Mouse (Mus musculus) stomach, postnatal 0 days (tissue): ENCODE data around the gene Pdzd2. TPM values are rescaled to one million over a fixed set of nuclear protein-coding genes. Genes with fewer than 3 reads are reported as not detected.

ENCODE experiments used
- ATAC-seq: fragments of 200-750 bp; cut with Nextera tagmentation; 2 replicates; pipeline ENCODE4 v1.8.0; 2017; ENCODE audit not compliant: low FRiP score, low TSS enrichment
- DNase-seq: peaks from one replicate; pipeline ENCODE4 v3.0.0-alpha.2; 2016; ENCODE audit warnings: low spot score
- H3K27ac ChIP-seq: fragments of 300-500 bp; sonication (generic); replicated peaks from 2 replicates; pipeline ENCODE4 v1.5.1; 2014; ENCODE audit warnings: mild to moderate bottlenecking, control low read depth
- H3K27me3 ChIP-seq: fragments of 300-500 bp; sonication (generic); 2 replicates; pipeline ENCODE4 v1.6.1; 2014; ENCODE audit warnings: low read length; ENCODE audit not compliant: control insufficient read depth, insufficient read depth
- H3K36me3 ChIP-seq: fragments of 300-500 bp; sonication (generic); 2 replicates; pipeline ENCODE4 v1.6.1; 2014; ENCODE audit warnings: low read length, mixed read lengths; ENCODE audit not compliant: control insufficient read depth, insufficient read depth
- H3K4me1 ChIP-seq: fragments of 300-500 bp; sonication (generic); replicated peaks from 2 replicates; pipeline ENCODE4 v1.6.1; 2014; ENCODE audit warnings: antibody characterized with exemption; ENCODE audit not compliant: control insufficient read depth, insufficient read depth
- H3K4me2 ChIP-seq: fragments of 300-500 bp; sonication (generic); replicated peaks from 2 replicates; pipeline ENCODE4 v1.6.1; 2014; ENCODE audit warnings: low read depth, mild to moderate bottlenecking, control low read depth, moderate library complexity
- H3K4me3 ChIP-seq: fragments of 300-500 bp; sonication (generic); 2 replicates; pipeline ENCODE4 v1.5.1; 2014; ENCODE audit warnings: low read depth, low read length, control low read depth
- H3K9ac ChIP-seq: fragments of 300-500 bp; sonication (generic); 2 replicates; pipeline ENCODE4 v1.6.1; 2014; ENCODE audit warnings: mild to moderate bottlenecking, low read length, control low read depth, mixed read lengths
- H3K9me3 ChIP-seq: fragments of 300-500 bp; sonication (generic); 2 replicates; pipeline ENCODE4 v1.6.1; 2016; ENCODE audit warnings: low read length; ENCODE audit not compliant: control insufficient read depth
- CTCF ChIP-seq: IDR thresholded peaks from 2 replicates; pipeline ENCODE4 v1.5.1; 2016; ENCODE audit warnings: antibody characterized with exemption, low read depth, mild to moderate bottlenecking, moderate library complexity
- EP300 ChIP-seq: optimal IDR thresholded peaks from 2 replicates; pipeline ENCODE3; 2016; ENCODE audit warnings: antibody characterized with exemption
- WGBS: fragments of 180-500 bp; shearing (Covaris S2); extraction: QIAGEN DNeasy Blood & Tissue Kit; methylation state at CpG from one replicate; pipeline ENCODE4 v1.1.7; 2014; 5-methylcytosine and 5-hydroxymethylcytosine counted together
- polyA plus RNA-seq: library from polyadenylated mRNA; unstranded; fragments of >200 nt; fragmentation: Nextera tagmentation; extraction: Ambion mirVana; gene quantifications from 2 replicates; pipeline ENCODE4 v1.2.1, GENCODE M21; 2015

Pdzd2 gene
- polyA plus RNA-seq, 1 experiment from 2014 or later, result 19.1 TPM

GRCm38 (mm10) chr15:12586154-12586553 lies 153.6 kb downstream of the Pdzd2 start:
- WGBS, result 3% methylated on average over 5 of the region's 5 CpGs

DNA sequence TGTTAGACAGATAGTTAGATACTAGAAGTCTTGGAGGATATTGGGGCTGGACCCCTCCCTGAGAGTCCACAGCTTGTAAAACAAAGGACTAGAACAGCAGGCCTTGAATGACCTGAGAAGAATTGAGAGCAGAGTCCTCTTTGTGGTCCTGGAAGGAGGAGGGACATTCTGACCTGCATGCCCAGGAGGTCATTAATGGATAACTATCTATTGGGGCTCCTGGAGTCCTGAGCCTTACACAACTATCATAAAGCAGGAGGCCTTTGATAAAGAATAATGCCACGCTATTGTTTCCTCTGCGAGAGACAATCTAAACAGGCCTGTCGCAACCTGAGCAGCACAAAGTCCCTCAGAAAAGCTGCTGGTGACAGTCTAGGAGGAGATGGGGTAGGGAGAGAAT lies 156.7 kb downstream of the Pdzd2 start:
- Histone ChIP-seq H3K27ac (no peak overlapping the region), H3K4me2 (no peak overlapping the region), H3K4me3 (no peak overlapping the region), H3K4me1 (no peaks in the 10 kb centered on the region), H3K9ac (no peak overlapping the region), H3K27me3 (no peaks in the 10 kb centered on the region), H3K36me3 (no peaks in the 10 kb centered on the region), H3K9me3 (no peaks in the 10 kb centered on the region)
- WGBS, result 72% methylated on average over 3 of the region's 3 CpGs
- no peak for TF ChIP-seq CTCF
- TF ChIP-seq EP300, result no peak
- ATAC-seq (no peak), DNase-seq (no peak)

More at GRCm38 (mm10) chr15:12586154-12586553, 153.6 kb downstream of the Pdzd2 start:
- Histone ChIP-seq H3K27ac (no peak overlapping the region), H3K27me3 (no peaks in the 10 kb centered on the region), H3K4me2 (no peak overlapping the region), H3K9ac (no peak overlapping the region), H3K9me3 (no peaks in the 10 kb centered on the region), H3K4me1 (no peaks in the 10 kb centered on the region), H3K4me3 (no peak overlapping the region), H3K36me3 (no peaks in the 10 kb centered on the region)
- TF ChIP-seq EP300 (no peak), CTCF (peak; percentile 92)
- peak; percentile 92 for ATAC-seq
- DNase-seq, result peak; percentile 62

- no peak for DNase-seq
- ATAC-seq, result no peak
- TF ChIP-seq CTCF, result no peak
- no peak for TF ChIP-seq EP300
Measured at GRCm38 (mm10) chr15:12582471-12582870, 157.3 kb downstream of the Pdzd2 start.

GRCm38 (mm10) chr15:12579196-12579595 lies 160.5 kb downstream of the Pdzd2 start:
- no peak for TF ChIP-seq EP300
- TF ChIP-seq CTCF, result no peak
- WGBS, result 78% methylated on average over 6 of the region's 6 CpGs
- no peak for ATAC-seq
- Histone ChIP-seq H3K4me1 (no peaks in the 10 kb centered on the region), H3K4me3 (no peak overlapping the region), H3K27ac (no peak overlapping the region), H3K4me2 (no peak overlapping the region), H3K36me3 (no peaks in the 10 kb centered on the region), H3K9ac (no peak overlapping the region), H3K9me3 (no peaks in the 10 kb centered on the region), H3K27me3 (no peaks in the 10 kb centered on the region)
- no peak for DNase-seq

More at GRCm38 (mm10) chr15:12582471-12582870, 157.3 kb downstream of the Pdzd2 start:
- no peaks in the 10 kb centered on the region for H3K4me1 ChIP-seq
- H3K9me3 ChIP-seq, result no peaks in the 10 kb centered on the region
- no peak overlapping the region for H3K27ac ChIP-seq
- no peak overlapping the region for H3K9ac ChIP-seq
- no peaks in the 10 kb centered on the region for H3K27me3 ChIP-seq
- H3K36me3 ChIP-seq, result no peaks in the 10 kb centered on the region
- H3K4me2 ChIP-seq, result no peak overlapping the region
- H3K4me3 ChIP-seq, result no peak overlapping the region

DNA sequence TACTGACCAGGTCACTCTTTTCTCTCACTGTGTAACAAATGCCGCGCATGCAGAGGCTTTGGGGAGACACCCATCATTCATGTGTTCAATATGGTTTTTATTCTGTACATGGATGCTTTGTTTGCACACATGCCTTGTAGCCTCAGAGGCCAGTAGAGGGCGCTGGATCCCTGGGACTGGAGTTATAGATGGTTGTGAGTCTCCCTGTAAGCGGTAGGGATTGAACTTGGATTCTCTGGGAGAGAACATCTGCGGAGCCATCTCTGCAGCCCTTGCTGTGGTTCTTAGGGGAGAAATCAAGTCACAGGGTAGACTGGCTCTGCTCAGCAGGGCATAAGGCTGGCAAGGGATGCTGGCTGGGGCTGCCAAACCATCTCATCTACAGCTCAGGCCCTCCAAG lies 161.4 kb downstream of the Pdzd2 start:
- TF ChIP-seq CTCF (peak; percentile 81), EP300 (no peak)
- Histone ChIP-seq H3K9me3 (no peaks in the 10 kb centered on the region), H3K36me3 (no peaks in the 10 kb centered on the region), H3K4me1 (no peaks in the 10 kb centered on the region), H3K9ac (no peak overlapping the region), H3K27me3 (no peaks in the 10 kb centered on the region), H3K4me2 (no peak overlapping the region), H3K27ac (no peak overlapping the region), H3K4me3 (no peak overlapping the region)
- WGBS, result 61% methylated on average over 5 of the region's 5 CpGs
- ATAC-seq (0 out of 2 replicates have a peak, but pooled peaks have one; percentile 24), DNase-seq (peak; percentile 66)

DNA sequence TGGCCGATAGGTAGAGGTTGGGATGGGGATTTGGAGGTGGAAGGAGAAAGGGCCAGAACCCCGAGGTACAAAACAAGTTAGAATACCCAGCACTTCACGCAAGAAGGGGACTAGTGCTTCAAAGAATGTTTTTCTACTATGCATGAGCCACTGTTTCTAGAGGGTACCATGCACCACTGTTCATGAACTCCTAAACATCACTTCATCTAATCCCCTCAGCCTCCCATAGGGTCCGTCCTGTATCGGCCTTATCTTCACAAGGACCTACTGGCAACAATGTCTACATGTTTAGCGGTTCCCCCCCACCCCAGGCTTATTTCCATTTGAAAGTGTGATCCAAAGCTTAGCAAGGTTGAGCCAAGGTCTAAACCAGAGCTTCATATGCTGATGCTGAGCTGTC lies 162.0 kb downstream of the Pdzd2 start:
- WGBS, result 70% methylated on average over 6 of the region's 6 CpGs
- ATAC-seq, result 0 out of 2 replicates have a peak, but pooled peaks have one; percentile 33

More for the DNA sequence above, 162.0 kb downstream of the Pdzd2 start:
- Histone ChIP-seq H3K27ac (no peak overlapping the region), H3K9ac (no peak overlapping the region), H3K36me3 (no peaks in the 10 kb centered on the region), H3K9me3 (no peaks in the 10 kb centered on the region), H3K27me3 (no peaks in the 10 kb centered on the region), H3K4me1 (no peaks in the 10 kb centered on the region), H3K4me2 (peak overlapping the region; percentile 39), H3K4me3 (no peak overlapping the region)
- TF ChIP-seq CTCF, result no peak
- TF ChIP-seq EP300, result no peak
- DNase-seq, result no peak
